Mouse (Mus musculus): ENCODE data around the gene Mroh9. TPM values are rescaled to one million over a fixed set of nuclear protein-coding genes. Genes with fewer than 3 reads are reported as not detected.

The Mroh9 gene
- not detected in 2 replicates for polyA plus RNA-seq (2015; fragmentation: Nextera tagmentation; extraction: Ambion mirVana)

GRCm38 (mm10) chr1:163085570-163085969, at the start of gene Mroh9:
Gene Mroh9 (minus strand): TSS chr1:163085670.
- no peak for DNase-seq (ENCODE audit: low spot score)
- Histone ChIP-seq H3K9ac (replicated peaks; ENCODE audit: low read depth) (no peak within 1 kb of the TSS), H3K27me3 (replicated peaks; ENCODE audit: insufficient read depth, low read length) (no peaks in the 10 kb centered on the region), H3K4me2 (replicated peaks; ENCODE audit: low read depth, low read length) (no peak within 1 kb of the TSS), H3K36me3 (ENCODE audit: insufficient read depth, low read length) (no peaks in the 10 kb centered on the region), H3K4me1 (ENCODE audit: insufficient read depth, low read depth, low read length) (no peaks in the 10 kb centered on the region), H3K9me3 (ENCODE audit: low read length) (no peaks in the 10 kb centered on the region), H3K4me3 (ENCODE audit: low read depth, low read length) (no peak within 1 kb of the TSS), H3K27ac (ENCODE audit: low read length) (no peak within 1 kb of the TSS)
- no peak for ATAC-seq
- 78% methylated on average over 2 of the region's 2 CpGs for WGBS
- no peak for TF ChIP-seq CTCF (IDR thresholded peaks at IDR 0.05)
- no peak for TF ChIP-seq EP300 (IDR thresholded peaks at IDR 0.05)

GRCm38 (mm10) chr1:163129976-163130375, 44.5 kb upstream of the Mroh9 start:
- no peak overlapping the region for H3K27ac ChIP-seq (ENCODE audit: low read length)
- no peaks in the 10 kb centered on the region for H3K9me3 ChIP-seq (ENCODE audit: low read length)
- no peak overlapping the region for H3K9ac ChIP-seq (replicated peaks; ENCODE audit: low read depth)
- no peak for DNase-seq (ENCODE audit: low spot score)
- H3K4me1 ChIP-seq (ENCODE audit: insufficient read depth, low read depth, low read length) = no peaks in the 10 kb centered on the region
- no peak for TF ChIP-seq CTCF (IDR thresholded peaks at IDR 0.05)
- no peak for TF ChIP-seq EP300 (IDR thresholded peaks at IDR 0.05)
- H3K27me3 ChIP-seq (replicated peaks; ENCODE audit: insufficient read depth, low read length) = no peaks in the 10 kb centered on the region
- no peaks in the 10 kb centered on the region for H3K36me3 ChIP-seq (ENCODE audit: insufficient read depth, low read length)
- 28% methylated on average over 3 of the region's 3 CpGs for WGBS
- no peak overlapping the region for H3K4me2 ChIP-seq (replicated peaks; ENCODE audit: low read depth, low read length)
- no peak for ATAC-seq
- no peak overlapping the region for H3K4me3 ChIP-seq (ENCODE audit: low read depth, low read length)

- H3K4me2 ChIP-seq (replicated peaks; ENCODE audit: low read depth, low read length) = no peak overlapping the region
- no peak overlapping the region for H3K27ac ChIP-seq (ENCODE audit: low read length)
- 83% methylated on average over 9 of the region's 9 CpGs for WGBS
- H3K36me3 ChIP-seq (ENCODE audit: insufficient read depth, low read length) = no peaks in the 10 kb centered on the region
- no peak overlapping the region for H3K9ac ChIP-seq (replicated peaks; ENCODE audit: low read depth)
- no peaks in the 10 kb centered on the region for H3K4me1 ChIP-seq (ENCODE audit: insufficient read depth, low read depth, low read length)
- H3K9me3 ChIP-seq (ENCODE audit: low read length) = no peaks in the 10 kb centered on the region
- ATAC-seq (no peak), DNase-seq (ENCODE audit: low spot score) (no peak)
- TF ChIP-seq EP300 (IDR thresholded peaks at IDR 0.05) (no peak), CTCF (IDR thresholded peaks at IDR 0.05) (no peak)
- H3K27me3 ChIP-seq (replicated peaks; ENCODE audit: insufficient read depth, low read length) = no peaks in the 10 kb centered on the region
- no peak overlapping the region for H3K4me3 ChIP-seq (ENCODE audit: low read depth, low read length)
These were observed 43.8 kb upstream of the Mroh9 start for GRCm38 (mm10) chr1:163129129-163129900.

DNA sequence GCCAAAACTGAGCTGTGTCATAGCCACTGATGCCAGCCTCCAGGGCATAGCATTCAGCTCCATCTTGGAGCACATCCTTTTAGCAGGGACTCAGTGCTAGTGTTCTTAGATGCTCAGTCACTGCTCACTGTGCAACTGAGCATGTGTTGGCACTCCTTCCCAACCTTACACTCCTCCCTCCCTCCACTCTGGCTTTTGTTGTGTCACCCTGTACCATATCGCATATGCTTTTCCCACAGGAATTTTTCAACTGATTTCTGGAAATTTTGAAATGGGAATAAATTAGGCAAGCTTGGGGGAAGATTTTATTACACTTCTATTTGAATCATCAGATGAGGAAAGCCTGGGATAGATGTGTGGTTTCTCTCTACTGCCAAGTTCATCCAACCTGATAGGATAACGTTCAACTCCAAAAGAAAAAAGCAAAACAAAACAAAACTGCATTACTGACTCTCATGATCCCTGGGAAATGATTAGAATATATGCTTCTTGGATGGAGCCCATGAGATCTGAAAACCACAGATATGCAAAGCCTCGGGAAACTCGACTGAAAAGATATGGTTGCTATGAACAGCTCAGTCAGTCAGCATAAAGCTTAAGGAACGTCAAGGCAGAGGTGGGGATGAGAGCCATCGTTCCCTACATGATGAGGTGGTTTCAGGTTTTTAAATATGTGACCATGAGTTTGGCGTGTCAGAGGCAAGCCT, 40.9 kb upstream of the Mroh9 start:
- Histone ChIP-seq H3K4me2 (replicated peaks; ENCODE audit: low read depth, low read length) (no peak overlapping the region), H3K27me3 (replicated peaks; ENCODE audit: insufficient read depth, low read length) (no peaks in the 10 kb centered on the region), H3K9ac (replicated peaks; ENCODE audit: low read depth) (no peak overlapping the region), H3K27ac (ENCODE audit: low read length) (no peak overlapping the region), H3K4me1 (ENCODE audit: insufficient read depth, low read depth, low read length) (no peaks in the 10 kb centered on the region), H3K36me3 (ENCODE audit: insufficient read depth, low read length) (no peaks in the 10 kb centered on the region), H3K4me3 (ENCODE audit: low read depth, low read length) (no peak overlapping the region), H3K9me3 (ENCODE audit: low read length) (no peaks in the 10 kb centered on the region)
- no peak for ATAC-seq
- TF ChIP-seq EP300 (IDR thresholded peaks at IDR 0.05) (no peak), CTCF (IDR thresholded peaks at IDR 0.05) (no peak)
- WGBS = 60% methylated on average over 7 of the region's 7 CpGs
- DNase-seq (ENCODE audit: low spot score) = no peak

GRCm38 (mm10) chr1:163122414-163122813, 36.9 kb upstream of the Mroh9 start:
- H3K4me2 ChIP-seq (replicated peaks; ENCODE audit: low read depth, low read length) = no peak overlapping the region
- WGBS = 87% methylated on average over 1 of the region's 1 CpGs

DNA sequence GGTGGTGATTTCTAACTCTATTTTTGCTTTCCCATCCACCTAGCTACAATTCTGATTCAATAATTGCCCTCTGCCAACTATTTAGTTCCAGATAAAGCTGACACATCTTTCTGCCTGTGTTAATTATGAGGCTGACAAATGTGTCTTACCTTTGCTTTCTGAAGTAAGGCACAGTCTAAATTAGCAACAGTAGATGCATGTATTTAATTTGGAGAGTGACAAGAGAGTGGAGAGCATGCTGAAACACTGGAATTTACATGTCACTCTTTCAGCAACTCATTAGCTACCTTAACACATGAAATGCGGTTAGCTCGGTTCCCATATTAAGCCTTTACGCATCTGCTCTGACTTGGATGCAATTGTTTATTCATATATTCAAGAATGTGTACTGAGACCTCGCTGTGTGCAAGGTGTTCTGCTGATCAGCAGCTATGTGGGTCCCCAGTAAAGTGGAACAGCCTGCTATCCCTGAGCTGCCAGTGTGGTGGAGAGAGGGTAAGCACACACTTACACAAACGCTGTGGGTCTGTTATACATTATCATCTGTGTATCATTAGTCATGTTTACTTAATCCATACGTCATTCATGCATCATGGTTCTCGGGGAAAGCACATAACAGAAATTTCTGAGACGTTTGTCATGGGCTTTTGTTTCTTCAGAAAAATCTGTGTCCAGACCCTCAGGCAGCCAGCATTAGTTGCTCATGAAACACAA, 28.1 kb upstream of the Mroh9 start:
- Histone ChIP-seq H3K36me3 (ENCODE audit: insufficient read depth, low read length) (no peaks in the 10 kb centered on the region), H3K4me1 (ENCODE audit: insufficient read depth, low read depth, low read length) (no peaks in the 10 kb centered on the region), H3K4me2 (replicated peaks; ENCODE audit: low read depth, low read length) (no peak overlapping the region), H3K9ac (replicated peaks; ENCODE audit: low read depth) (no peak overlapping the region), H3K27me3 (replicated peaks; ENCODE audit: insufficient read depth, low read length) (no peaks in the 10 kb centered on the region), H3K4me3 (ENCODE audit: low read depth, low read length) (no peak overlapping the region), H3K9me3 (ENCODE audit: low read length) (no peaks in the 10 kb centered on the region), H3K27ac (ENCODE audit: low read length) (no peak overlapping the region)
- ATAC-seq (no peak), DNase-seq (ENCODE audit: low spot score) (no peak)
- TF ChIP-seq EP300 (IDR thresholded peaks at IDR 0.05) (no peak), CTCF (IDR thresholded peaks at IDR 0.05) (no peak)
- 47% methylated on average over 8 of the region's 8 CpGs for WGBS

More at GRCm38 (mm10) chr1:163122414-163122813, 36.9 kb upstream of the Mroh9 start:
- ATAC-seq (no peak), DNase-seq (ENCODE audit: low spot score) (no peak)
- no peaks in the 10 kb centered on the region for H3K9me3 ChIP-seq (ENCODE audit: low read length)
- no peak overlapping the region for H3K4me3 ChIP-seq (ENCODE audit: low read depth, low read length)
- no peaks in the 10 kb centered on the region for H3K36me3 ChIP-seq (ENCODE audit: insufficient read depth, low read length)
- H3K4me1 ChIP-seq (ENCODE audit: insufficient read depth, low read depth, low read length) = no peaks in the 10 kb centered on the region
- H3K27me3 ChIP-seq (replicated peaks; ENCODE audit: insufficient read depth, low read length) = no peaks in the 10 kb centered on the region
- TF ChIP-seq EP300 (IDR thresholded peaks at IDR 0.05) (no peak), CTCF (IDR thresholded peaks at IDR 0.05) (no peak)
- H3K27ac ChIP-seq (ENCODE audit: low read length) = no peak overlapping the region
- no peak overlapping the region for H3K9ac ChIP-seq (replicated peaks; ENCODE audit: low read depth)
